Mouse (Mus musculus): ENCODE measurements around the gene Hist2h2ab. TPM values are rescaled to one million over a fixed set of nuclear protein-coding genes. Genes with fewer than 3 reads are reported as not detected.
"Not testable (repeated sequence)": the region's sequence is repeated elsewhere in the genome, so short reads cannot be mapped to it uniquely, and the experiment has no call there.

The Hist2h2ab gene
- polyA plus RNA-seq (2015; fragmentation: Nextera tagmentation; extraction: Ambion mirVana): not detected in 2 replicates

GRCm38 (mm10) chr3:96219661-96220130, at the start of gene Hist2h2ab, which contains the start of gene Bola1:
TSS of gene Hist2h2ab (plus strand) at chr3:96219865.
TSS of gene Bola1 (minus strand) at chr3:96219709.
- ATAC-seq: peak; percentile 94
- H3K4me2 ChIP-seq (ENCODE audit: low read length): peak within 1 kb of the TSS; percentile 65
- no peaks in the 10 kb centered on the region for H3K36me3 ChIP-seq (ENCODE audit: control insufficient read depth, insufficient read depth, low read length)
- H3K4me1 ChIP-seq (ENCODE audit: control insufficient read depth, insufficient read depth, low read length): peaks cover 25% of the 10 kb centered on the region
- H3K27me3 ChIP-seq (ENCODE audit: control insufficient read depth, insufficient read depth, low read depth, low read length): no peaks in the 10 kb centered on the region; the same call in 1 of the 2 replicates
- H3K4me3 ChIP-seq (ENCODE audit: low read depth, low read length): peak within 1 kb of the TSS; percentile 67
- H3K9ac ChIP-seq (ENCODE audit: low read depth, low read length): peak within 1 kb of the TSS; percentile 78
- WGBS: under 1% methylated on average over 37 of the region's 37 CpGs
- no peaks in the 10 kb centered on the region for H3K9me3 ChIP-seq (replicated peaks; ENCODE audit: control insufficient read depth, low read length, poor library complexity, severe bottlenecking)
- peak within 1 kb of the TSS; percentile 98 for H3K27ac ChIP-seq (ENCODE audit: low read length)

- 84% methylated on average over 4 of the region's 4 CpGs for WGBS
- Histone ChIP-seq H3K4me2 (ENCODE audit: low read length) (no peak overlapping the region), H3K9ac (ENCODE audit: low read depth, low read length) (0 out of 2 replicates have a peak overlapping the region, but pooled peaks have one; percentile 4), H3K4me3 (ENCODE audit: low read depth, low read length) (no peak overlapping the region), H3K4me1 (ENCODE audit: control insufficient read depth, insufficient read depth, low read length) (peaks cover 31% of the 10 kb centered on the region), H3K27me3 (ENCODE audit: control insufficient read depth, insufficient read depth, low read depth, low read length) (no peaks in the 10 kb centered on the region), H3K36me3 (ENCODE audit: control insufficient read depth, insufficient read depth, low read length) (peaks cover 8% of the 10 kb centered on the region; the same call in 1 of the 2 replicates), H3K27ac (ENCODE audit: low read length) (no peak overlapping the region), H3K9me3 (replicated peaks; ENCODE audit: control insufficient read depth, low read length, poor library complexity, severe bottlenecking) (no peaks in the 10 kb centered on the region)
- ATAC-seq: no peak
Observed at GRCm38 (mm10) chr3:96170276-96170675, 49.4 kb upstream of the Hist2h2ab start.

- 72% methylated on average over 10 of the region's 10 CpGs for WGBS
- no peak for ATAC-seq
- no peaks in the 10 kb centered on the region for H3K27me3 ChIP-seq (ENCODE audit: control insufficient read depth, insufficient read depth, low read depth, low read length)
- H3K4me1 ChIP-seq (ENCODE audit: control insufficient read depth, insufficient read depth, low read length): peaks cover 31% of the 10 kb centered on the region
- peaks cover 10% of the 10 kb centered on the region; the same call in 1 of the 2 replicates for H3K36me3 ChIP-seq (ENCODE audit: control insufficient read depth, insufficient read depth, low read length)
- peak overlapping the region; percentile 26; the same call in 1 of the 2 replicates for H3K9ac ChIP-seq (ENCODE audit: low read depth, low read length)
- peak overlapping the region; percentile 99 for H3K27ac ChIP-seq (ENCODE audit: low read length)
- H3K4me2 ChIP-seq (ENCODE audit: low read length): peak overlapping the region; percentile 73
- peak overlapping the region; percentile 64 for H3K4me3 ChIP-seq (ENCODE audit: low read depth, low read length)
- no peaks in the 10 kb centered on the region for H3K9me3 ChIP-seq (replicated peaks; ENCODE audit: control insufficient read depth, low read length, poor library complexity, severe bottlenecking)
Observed at GRCm38 (mm10) chr3:96170976-96171545, 48.6 kb upstream of the Hist2h2ab start.

GRCm38 (mm10) chr3:96171583-96172196, 48.0 kb upstream of the Hist2h2ab start:
- peak overlapping the region; percentile 99 for H3K27ac ChIP-seq (ENCODE audit: low read length)
- peaks cover 12% of the 10 kb centered on the region; the same call in 1 of the 2 replicates for H3K36me3 ChIP-seq (ENCODE audit: control insufficient read depth, insufficient read depth, low read length)
- no peaks in the 10 kb centered on the region for H3K9me3 ChIP-seq (replicated peaks; ENCODE audit: control insufficient read depth, low read length, poor library complexity, severe bottlenecking)
- WGBS: 19% methylated on average over 18 of the region's 18 CpGs
- H3K27me3 ChIP-seq (ENCODE audit: control insufficient read depth, insufficient read depth, low read depth, low read length): no peaks in the 10 kb centered on the region
- ATAC-seq: no peak; the same call in 1 of the 2 replicates
- peak overlapping the region; percentile 79 for H3K9ac ChIP-seq (ENCODE audit: low read depth, low read length)
- peak overlapping the region; percentile 64 for H3K4me3 ChIP-seq (ENCODE audit: low read depth, low read length)
- H3K4me1 ChIP-seq (ENCODE audit: control insufficient read depth, insufficient read depth, low read length): peaks cover 31% of the 10 kb centered on the region
- H3K4me2 ChIP-seq (ENCODE audit: low read length): peak overlapping the region; percentile 73

- Histone ChIP-seq H3K4me1 (ENCODE audit: control insufficient read depth, insufficient read depth, low read length) (peaks cover 31% of the 10 kb centered on the region), H3K4me3 (ENCODE audit: low read depth, low read length) (peak within 1 kb of the TSS; percentile 64), H3K27me3 (ENCODE audit: control insufficient read depth, insufficient read depth, low read depth, low read length) (no peaks in the 10 kb centered on the region), H3K9ac (ENCODE audit: low read depth, low read length) (peak within 1 kb of the TSS; percentile 79), H3K4me2 (ENCODE audit: low read length) (peak within 1 kb of the TSS; percentile 94), H3K9me3 (replicated peaks; ENCODE audit: control insufficient read depth, low read length, poor library complexity, severe bottlenecking) (no peaks in the 10 kb centered on the region), H3K36me3 (ENCODE audit: control insufficient read depth, insufficient read depth, low read length) (peaks cover 14% of the 10 kb centered on the region), H3K27ac (ENCODE audit: low read length) (peak within 1 kb of the TSS; percentile 99)
- WGBS: under 1% methylated on average over 56 of the region's 58 CpGs
- ATAC-seq: peak; percentile 94
Observed at GRCm38 (mm10) chr3:96172197-96173178, 47.2 kb upstream of the Hist2h2ab start, which contains the start of gene Sf3b4. TSS of gene Sf3b4 (plus strand) at chr3:96172332.

GRCm38 (mm10) chr3:96173185-96173584, 46.5 kb upstream of the Hist2h2ab start:
- ATAC-seq: no peak
- Histone ChIP-seq H3K4me2 (ENCODE audit: low read length) (peak overlapping the region; percentile 94), H3K4me3 (ENCODE audit: low read depth, low read length) (peak overlapping the region; percentile 64), H3K36me3 (ENCODE audit: control insufficient read depth, insufficient read depth, low read length) (peaks cover 19% of the 10 kb centered on the region), H3K9me3 (replicated peaks; ENCODE audit: control insufficient read depth, low read length, poor library complexity, severe bottlenecking) (no peaks in the 10 kb centered on the region), H3K4me1 (ENCODE audit: control insufficient read depth, insufficient read depth, low read length) (peaks cover 31% of the 10 kb centered on the region), H3K27me3 (ENCODE audit: control insufficient read depth, insufficient read depth, low read depth, low read length) (no peaks in the 10 kb centered on the region), H3K27ac (ENCODE audit: low read length) (no peak overlapping the region), H3K9ac (ENCODE audit: low read depth, low read length) (peak overlapping the region; percentile 78)
- WGBS: 37% methylated on average over 7 of the region's 7 CpGs

- H3K4me3 ChIP-seq (ENCODE audit: low read depth, low read length); H3K27ac ChIP-seq (ENCODE audit: low read length); H3K9me3 ChIP-seq (replicated peaks; ENCODE audit: control insufficient read depth, low read length, poor library complexity, severe bottlenecking); H3K4me2 ChIP-seq (ENCODE audit: low read length); ATAC-seq; H3K27me3 ChIP-seq (ENCODE audit: control insufficient read depth, insufficient read depth, low read depth, low read length); H3K9ac ChIP-seq (ENCODE audit: low read depth, low read length): not testable (repeated sequence)
- H3K4me1 ChIP-seq (ENCODE audit: control insufficient read depth, insufficient read depth, low read length): peaks cover 31% of the 10 kb centered on the region
- 91% methylated on average over 3 of the region's 4 CpGs for WGBS
- H3K36me3 ChIP-seq (ENCODE audit: control insufficient read depth, insufficient read depth, low read length): peaks cover 23% of the 10 kb centered on the region
Observed at GRCm38 (mm10) chr3:96174042-96174441, 45.6 kb upstream of the Hist2h2ab start.

- H3K4me3 ChIP-seq (ENCODE audit: low read depth, low read length): no peak overlapping the region
- H3K9ac ChIP-seq (ENCODE audit: low read depth, low read length): no peak overlapping the region
- ATAC-seq: no peak
- no peaks in the 10 kb centered on the region for H3K9me3 ChIP-seq (replicated peaks; ENCODE audit: control insufficient read depth, low read length, poor library complexity, severe bottlenecking)
- no peak overlapping the region for H3K27ac ChIP-seq (ENCODE audit: low read length)
- H3K4me1 ChIP-seq (ENCODE audit: control insufficient read depth, insufficient read depth, low read length): peaks cover 35% of the 10 kb centered on the region
- peaks cover 23% of the 10 kb centered on the region for H3K36me3 ChIP-seq (ENCODE audit: control insufficient read depth, insufficient read depth, low read length)
- WGBS: 94% methylated on average over 6 of the region's 6 CpGs
- H3K4me2 ChIP-seq (ENCODE audit: low read length): no peak overlapping the region
- no peaks in the 10 kb centered on the region for H3K27me3 ChIP-seq (ENCODE audit: control insufficient read depth, insufficient read depth, low read depth, low read length)
Observed at GRCm38 (mm10) chr3:96175251-96175650, 44.4 kb upstream of the Hist2h2ab start.
